Mouse (Mus musculus): ENCODE measurements around the gene Cdh8. TPM values are rescaled to one million over a fixed set of nuclear protein-coding genes. Genes with fewer than 3 reads are reported as not detected.

The Cdh8 gene
- total and polyA plus RNA-seq, 2 experiments = not detected

DNA sequence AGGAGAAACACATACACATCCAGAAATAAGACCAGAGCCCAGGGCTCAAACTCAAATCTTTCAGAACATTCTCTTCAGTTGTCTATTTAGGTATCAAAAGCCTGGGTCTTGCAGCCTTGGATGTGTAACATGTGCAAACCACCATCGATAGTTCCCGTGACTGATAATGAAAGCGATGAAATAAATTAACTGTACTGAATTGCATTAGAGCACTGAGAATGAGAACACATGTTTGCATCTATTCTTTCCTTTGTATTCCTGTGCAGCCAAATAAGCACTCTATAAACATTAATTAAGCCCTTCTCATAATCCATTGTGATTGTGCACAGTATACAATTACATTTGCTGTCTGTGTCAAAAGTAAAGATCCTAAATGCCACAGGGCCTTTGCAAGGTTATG lies 47.1 kb downstream of the Cdh8 start:
- Histone ChIP-seq H3K27me3 (ENCODE audit: control insufficient read depth, insufficient read depth, low read length) (no peaks in the 10 kb centered on the region), H3K4me3 (ENCODE audit: insufficient read depth, low read depth, low read length) (no peak overlapping the region), H3K36me3 (ENCODE audit: control insufficient read depth, insufficient read depth, low read length) (no peaks in the 10 kb centered on the region), H3K9ac (ENCODE audit: low read depth, low read length) (no peak overlapping the region), H3K4me1 (ENCODE audit: control insufficient read depth, insufficient read depth, low read length) (no peaks in the 10 kb centered on the region), H3K27ac (replicated peaks; ENCODE audit: insufficient read depth, low read depth, low read length) (no peak overlapping the region), H3K79me2 (ENCODE audit: control insufficient read depth, insufficient read depth, low read length) (no peaks in the 10 kb centered on the region)
- DNase-seq (ENCODE audit: extremely low read depth, low read depth, low spot score) = no peak
- TF ChIP-seq POLR2A (IDR thresholded peaks at IDR 0.05; ENCODE audit: extremely low read depth, insufficient read depth, low read length) = no peak
- no peak for TF ChIP-seq CTCF (IDR thresholded peaks at IDR 0.05; ENCODE audit: low read depth, low read length)
- 92% methylated on average over 3 of the region's 3 CpGs for WGBS

DNA sequence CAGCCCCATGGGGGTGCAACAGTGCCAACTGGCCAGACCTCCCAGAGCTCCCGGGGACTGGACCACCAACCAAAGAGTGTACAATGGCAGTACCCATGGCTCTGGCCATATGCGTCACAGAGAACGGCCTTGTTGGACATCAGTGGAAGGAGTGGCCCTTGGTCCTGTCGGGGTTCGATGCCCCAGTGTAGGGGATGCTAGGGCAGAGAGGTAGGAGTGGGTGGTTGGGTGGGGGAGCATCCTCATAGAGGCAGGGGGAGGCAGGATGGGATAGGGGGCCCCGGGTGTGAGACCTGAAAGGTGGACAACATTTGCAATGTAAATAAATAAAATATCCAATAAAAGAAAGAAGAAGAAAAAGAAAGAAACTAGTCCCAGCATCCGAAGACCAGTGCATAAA lies 47.8 kb downstream of the Cdh8 start:
- DNase-seq (ENCODE audit: extremely low read depth, low read depth, low spot score) = no peak
- Histone ChIP-seq H3K4me3 (ENCODE audit: insufficient read depth, low read depth, low read length) (no peak overlapping the region), H3K9ac (ENCODE audit: low read depth, low read length) (no peak overlapping the region), H3K4me1 (ENCODE audit: control insufficient read depth, insufficient read depth, low read length) (no peaks in the 10 kb centered on the region), H3K36me3 (ENCODE audit: control insufficient read depth, insufficient read depth, low read length) (no peaks in the 10 kb centered on the region), H3K27me3 (ENCODE audit: control insufficient read depth, insufficient read depth, low read length) (no peaks in the 10 kb centered on the region), H3K79me2 (ENCODE audit: control insufficient read depth, insufficient read depth, low read length) (no peaks in the 10 kb centered on the region), H3K27ac (replicated peaks; ENCODE audit: insufficient read depth, low read depth, low read length) (no peak overlapping the region)
- 82% methylated on average over 7 of the region's 7 CpGs for WGBS
- TF ChIP-seq CTCF (IDR thresholded peaks at IDR 0.05; ENCODE audit: low read depth, low read length) (no peak), POLR2A (IDR thresholded peaks at IDR 0.05; ENCODE audit: extremely low read depth, insufficient read depth, low read length) (no peak)

DNA sequence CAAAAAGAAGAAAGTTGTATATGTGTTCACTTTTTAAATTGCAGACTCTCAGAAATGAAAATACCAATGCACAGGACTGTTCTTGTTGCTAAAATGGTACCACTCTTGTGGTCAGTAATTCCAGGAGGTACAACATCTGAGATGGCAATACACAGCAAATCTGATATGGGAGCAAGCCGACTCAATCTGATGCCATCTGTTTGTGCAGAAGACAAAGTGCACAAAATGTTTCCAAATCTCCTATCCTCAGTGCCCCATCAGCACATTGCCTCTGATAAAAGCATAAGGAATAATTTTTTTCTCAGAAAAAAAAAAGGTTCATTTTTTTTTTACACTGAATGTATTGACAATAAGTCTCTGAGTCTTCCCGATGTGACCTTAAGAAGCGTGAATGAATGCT lies 62.3 kb downstream of the Cdh8 start:
- no peak overlapping the region for H3K9ac ChIP-seq (ENCODE audit: low read depth, low read length)
- no peak overlapping the region for H3K27ac ChIP-seq (replicated peaks; ENCODE audit: insufficient read depth, low read depth, low read length)
- H3K36me3 ChIP-seq (ENCODE audit: control insufficient read depth, insufficient read depth, low read length) = no peaks in the 10 kb centered on the region
- H3K4me1 ChIP-seq (ENCODE audit: control insufficient read depth, insufficient read depth, low read length) = no peaks in the 10 kb centered on the region
- no peak for TF ChIP-seq CTCF (IDR thresholded peaks at IDR 0.05; ENCODE audit: low read depth, low read length)
- TF ChIP-seq POLR2A (IDR thresholded peaks at IDR 0.05; ENCODE audit: extremely low read depth, insufficient read depth, low read length) = no peak
- H3K4me3 ChIP-seq (ENCODE audit: insufficient read depth, low read depth, low read length) = no peak overlapping the region
- H3K79me2 ChIP-seq (ENCODE audit: control insufficient read depth, insufficient read depth, low read length) = no peaks in the 10 kb centered on the region
- 87% methylated on average over 3 of the region's 3 CpGs for WGBS
- DNase-seq (ENCODE audit: extremely low read depth, low read depth, low spot score) = no peak
- no peaks in the 10 kb centered on the region for H3K27me3 ChIP-seq (ENCODE audit: control insufficient read depth, insufficient read depth, low read length)

DNA sequence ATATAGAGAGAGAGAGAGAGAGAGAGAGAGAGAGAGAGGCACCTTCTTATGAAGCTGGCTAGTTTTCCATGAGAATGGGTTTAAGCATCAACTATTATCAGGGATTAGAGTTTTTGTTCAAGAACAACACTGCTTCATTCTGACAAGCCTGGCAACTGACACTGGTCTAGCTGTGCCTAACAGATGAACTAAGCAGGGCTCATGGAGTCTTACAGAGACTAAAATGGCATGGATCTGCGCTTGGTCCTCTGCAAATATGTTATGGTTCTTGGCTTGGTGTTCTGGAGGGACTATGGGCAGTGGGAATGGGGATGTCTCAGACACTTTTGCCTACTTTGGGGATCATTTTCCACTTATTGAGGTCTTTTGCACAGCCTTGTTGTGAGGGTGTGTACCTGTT lies 63.0 kb downstream of the Cdh8 start:
- 51% methylated on average over 1 of the region's 1 CpGs for WGBS
- H3K79me2 ChIP-seq (ENCODE audit: control insufficient read depth, insufficient read depth, low read length) = no peaks in the 10 kb centered on the region
- no peak overlapping the region for H3K4me3 ChIP-seq (ENCODE audit: insufficient read depth, low read depth, low read length)
- H3K9ac ChIP-seq (ENCODE audit: low read depth, low read length) = no peak overlapping the region
- H3K27ac ChIP-seq (replicated peaks; ENCODE audit: insufficient read depth, low read depth, low read length) = no peak overlapping the region
- H3K36me3 ChIP-seq (ENCODE audit: control insufficient read depth, insufficient read depth, low read length) = no peaks in the 10 kb centered on the region
- TF ChIP-seq CTCF (IDR thresholded peaks at IDR 0.05; ENCODE audit: low read depth, low read length) = no peak
- TF ChIP-seq POLR2A (IDR thresholded peaks at IDR 0.05; ENCODE audit: extremely low read depth, insufficient read depth, low read length) = no peak
- no peak for DNase-seq (ENCODE audit: extremely low read depth, low read depth, low spot score)
- no peaks in the 10 kb centered on the region for H3K4me1 ChIP-seq (ENCODE audit: control insufficient read depth, insufficient read depth, low read length)
- no peaks in the 10 kb centered on the region for H3K27me3 ChIP-seq (ENCODE audit: control insufficient read depth, insufficient read depth, low read length)

DNA sequence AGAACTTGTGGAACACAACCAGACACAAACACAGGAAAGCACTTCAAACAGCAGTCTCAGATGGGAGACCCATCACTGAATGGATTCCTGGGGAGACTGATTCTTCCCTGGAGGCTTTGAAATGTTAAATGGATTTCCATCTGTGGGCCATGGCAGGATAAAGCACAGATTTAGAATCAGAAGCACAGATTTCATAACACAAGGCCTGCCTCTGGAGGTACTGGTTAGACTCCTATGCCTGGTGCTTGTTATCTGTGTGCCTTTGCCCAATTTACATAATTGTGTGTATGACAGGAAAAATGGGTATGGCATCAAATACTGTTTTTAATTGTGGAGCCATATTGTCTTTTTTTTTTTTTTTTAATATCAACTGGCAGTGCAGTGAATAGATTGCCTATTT lies 66.8 kb downstream of the Cdh8 start:
- Histone ChIP-seq H3K9ac (ENCODE audit: low read depth, low read length) (no peak overlapping the region), H3K79me2 (ENCODE audit: control insufficient read depth, insufficient read depth, low read length) (no peaks in the 10 kb centered on the region), H3K4me1 (ENCODE audit: control insufficient read depth, insufficient read depth, low read length) (no peaks in the 10 kb centered on the region), H3K4me3 (ENCODE audit: insufficient read depth, low read depth, low read length) (no peak overlapping the region), H3K27ac (replicated peaks; ENCODE audit: insufficient read depth, low read depth, low read length) (no peak overlapping the region), H3K36me3 (ENCODE audit: control insufficient read depth, insufficient read depth, low read length) (no peaks in the 10 kb centered on the region), H3K27me3 (ENCODE audit: control insufficient read depth, insufficient read depth, low read length) (no peaks in the 10 kb centered on the region)
- DNase-seq (ENCODE audit: extremely low read depth, low read depth, low spot score) = no peak
- TF ChIP-seq CTCF (IDR thresholded peaks at IDR 0.05; ENCODE audit: low read depth, low read length) (no peak), POLR2A (IDR thresholded peaks at IDR 0.05; ENCODE audit: extremely low read depth, insufficient read depth, low read length) (no peak)

DNA sequence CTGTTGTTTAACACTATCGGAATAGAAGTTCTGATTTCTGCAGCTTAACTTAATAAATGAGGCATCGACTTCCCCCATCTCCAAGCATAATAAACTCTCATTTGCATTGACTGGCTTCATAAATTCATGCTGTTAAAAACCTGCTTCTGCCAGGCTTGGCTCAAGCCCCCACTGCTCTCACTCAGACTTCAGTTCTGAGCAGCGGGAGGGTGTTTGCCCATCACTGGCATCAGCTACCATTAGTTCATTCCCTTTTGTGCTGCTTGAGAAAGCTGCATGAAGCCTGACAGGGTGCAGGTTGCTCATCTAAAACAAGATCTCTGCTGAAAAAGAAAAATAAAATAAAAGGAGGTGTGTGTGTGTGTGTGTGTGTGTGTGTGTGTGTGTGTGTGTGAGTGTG lies 67.7 kb downstream of the Cdh8 start:
- Histone ChIP-seq H3K4me1 (ENCODE audit: control insufficient read depth, insufficient read depth, low read length) (no peaks in the 10 kb centered on the region), H3K36me3 (ENCODE audit: control insufficient read depth, insufficient read depth, low read length) (no peaks in the 10 kb centered on the region), H3K4me3 (ENCODE audit: insufficient read depth, low read depth, low read length) (no peak overlapping the region), H3K9ac (ENCODE audit: low read depth, low read length) (no peak overlapping the region), H3K79me2 (ENCODE audit: control insufficient read depth, insufficient read depth, low read length) (no peaks in the 10 kb centered on the region), H3K27ac (replicated peaks; ENCODE audit: insufficient read depth, low read depth, low read length) (no peak overlapping the region), H3K27me3 (ENCODE audit: control insufficient read depth, insufficient read depth, low read length) (no peaks in the 10 kb centered on the region)
- no peak for DNase-seq (ENCODE audit: extremely low read depth, low read depth, low spot score)
- TF ChIP-seq CTCF (IDR thresholded peaks at IDR 0.05; ENCODE audit: low read depth, low read length) (no peak), POLR2A (IDR thresholded peaks at IDR 0.05; ENCODE audit: extremely low read depth, insufficient read depth, low read length) (no peak)
- 70% methylated on average over 3 of the region's 3 CpGs for WGBS
